Mouse (Mus musculus) cortical plate, adult 2 months (tissue): ENCODE results near the gene Rrp12.

Experiments used
- CTCF ChIP-seq: fragments of 200-500 bp; IDR thresholded peaks from 2 replicates; pipeline ENCODE4 v1.5.1; 2011; ENCODE audit warnings: mild to moderate bottlenecking, control low read depth, low read length; ENCODE audit not compliant: insufficient read depth; ENCODE audit errors: extremely low read depth
- POLR2A ChIP-seq: fragments of 200-500 bp; IDR thresholded peaks from 2 replicates; pipeline ENCODE4 v1.6.1; 2011; ENCODE audit warnings: mild to moderate bottlenecking, low read length, control low read depth; ENCODE audit not compliant: insufficient read depth; ENCODE audit errors: extremely low read depth

- TF ChIP-seq CTCF = no peak
- TF ChIP-seq POLR2A = no peak
These were observed 38.7 kb downstream of the Rrp12 start for GRCm38 (mm10) chr19:41857086-41857762.
